Mouse (Mus musculus) right cerebral cortex, postnatal 25 days (tissue): ENCODE data around the gene Xpnpep2.

Experiments used
- DNase-seq: peaks from one replicate; pipeline ENCODE4 v3.0.0; 2022

Gene Xpnpep2

DNA sequence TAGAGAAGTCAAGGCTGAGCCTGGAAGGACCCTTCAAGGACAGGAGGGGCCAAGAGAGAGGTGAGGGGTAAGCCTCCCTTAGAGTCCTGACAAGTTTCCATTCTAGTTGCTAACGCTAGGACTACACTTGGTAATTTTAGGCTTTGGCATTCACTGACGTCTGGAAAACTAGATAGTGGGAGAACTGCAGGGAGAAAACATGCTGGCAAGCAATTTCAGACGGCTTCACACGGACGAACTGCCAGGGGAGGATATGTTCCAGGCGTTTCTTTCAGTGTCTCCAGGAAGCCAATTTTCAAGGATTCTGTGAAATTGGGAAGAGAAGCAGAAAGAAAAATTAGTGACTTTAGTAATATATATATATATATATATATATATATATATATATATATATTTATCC lies 73.3 kb downstream of the Xpnpep2 start:
- no peak for DNase-seq

DNA sequence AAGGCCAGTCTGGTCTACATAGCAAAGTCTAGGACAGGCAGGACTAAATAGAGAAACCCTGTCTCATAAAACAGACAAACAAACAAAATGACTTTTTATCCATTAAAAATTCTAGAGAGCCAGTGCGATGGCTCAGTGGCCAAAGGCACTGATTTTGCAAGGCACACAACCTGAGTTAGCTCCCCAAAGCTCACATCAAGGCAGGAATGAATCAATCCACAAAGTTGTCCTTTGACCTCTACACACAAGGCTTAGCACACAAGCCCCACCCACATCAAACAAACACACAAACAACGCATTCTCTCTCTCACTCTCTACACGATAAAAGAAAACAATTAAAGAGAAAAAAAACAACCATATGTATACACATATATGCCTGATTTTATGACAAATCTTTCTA lies 76.2 kb downstream of the Xpnpep2 start:
- DNase-seq: no peak
